Mouse (Mus musculus) MEL (cell line): ENCODE results near the gene Gli3. TPM values are rescaled to one million over a fixed set of nuclear protein-coding genes. Genes with fewer than 3 reads are reported as not detected.

ENCODE experiments used
- DNase-seq: peaks from one replicate; pipeline ENCODE4 v3.0.0; 2011; ENCODE audit warnings: low read depth, low spot score
- H3K27ac ChIP-seq: 2 replicates; pipeline ENCODE4 v1.5.1; 2012; ENCODE audit warnings: low read depth, mild to moderate bottlenecking, control low read depth, low read length, moderate library complexity; ENCODE audit not compliant: control insufficient read depth
- H3K27me3 ChIP-seq, 2 experiments: fragments of 150-350 bp in 1 of 2; sonication (generic) in 1 of 2; 2 replicates each; pipeline ENCODE4 v1.6.1; 2012; ENCODE audit warnings: low read length in 2 of 2, mild to moderate bottlenecking in 2 of 2, improper control_type of control experiment in 1 of 2, moderate library complexity in 1 of 2; ENCODE audit not compliant: insufficient read depth in 2 of 2, control insufficient read depth in 1 of 2
- H3K36me3 ChIP-seq, 2 experiments: 2 replicates each; pipeline ENCODE4 v1.6.1; 2012 to 2014; ENCODE audit warnings: low read length in 2 of 2, improper control_type of control experiment in 1 of 2, inconsistent platforms in 1 of 2, mild to moderate bottlenecking in 1 of 2; ENCODE audit not compliant: insufficient read depth in 2 of 2, control insufficient read depth in 1 of 2
- H3K4me1 ChIP-seq, 2 experiments: fragments of 150-350 bp in 1 of 2; sonication (generic) in 1 of 2; 2 replicates each; pipeline ENCODE4 v1.6.1; 2012; ENCODE audit warnings: low read length in 2 of 2, improper control_type of control experiment in 1 of 2, mild to moderate bottlenecking in 1 of 2; ENCODE audit not compliant: insufficient read depth in 2 of 2, control insufficient read depth in 1 of 2
- H3K4me3 ChIP-seq, 2 experiments: fragments of 150-350 bp in 1 of 2; sonication (generic) in 1 of 2; 2 replicates each; pipeline ENCODE4 v1.5.1; 2012; ENCODE audit warnings: low read depth in 2 of 2, low read length in 2 of 2, mild to moderate bottlenecking in 2 of 2, moderate library complexity in 2 of 2, control low read depth in 1 of 2, improper control_type of control experiment in 1 of 2; ENCODE audit not compliant: control insufficient read depth in 1 of 2, insufficient read depth in 1 of 2
- H3K79me2 ChIP-seq: 2 replicates; pipeline ENCODE4 v1.6.1; 2012; ENCODE audit warnings: mild to moderate bottlenecking, low read length, moderate library complexity; ENCODE audit not compliant: control insufficient read depth, poor library complexity, insufficient read depth
- H3K9ac ChIP-seq: 2 replicates; pipeline ENCODE4 v1.6.1; 2012; ENCODE audit warnings: low read depth, mild to moderate bottlenecking, control low read depth, low read length, moderate library complexity; ENCODE audit not compliant: control insufficient read depth, poor library complexity, severe bottlenecking
- H3K9me3 ChIP-seq: fragments of 150-350 bp; sonication (generic); replicated peaks from 2 replicates; pipeline ENCODE4 v1.6.1; 2012; ENCODE audit warnings: mild to moderate bottlenecking, low read length, improper control_type of control experiment, moderate library complexity; ENCODE audit not compliant: insufficient read depth
- BHLHE40 ChIP-seq: IDR thresholded peaks from 2 replicates; pipeline ENCODE4 v1.6.1; 2012; ENCODE audit warnings: low read depth, mild to moderate bottlenecking, inconsistent platforms, low read length, improper control_type of control experiment, borderline replicate concordance
- CTCF ChIP-seq, 3 experiments: IDR thresholded peaks in 2 of 3; conservative IDR thresholded peaks in 1 of 3; 2 replicates each; pipeline ENCODE4 v1.5.1; 2011 to 2012; ENCODE audit warnings: low read length in 3 of 3, low read depth in 2 of 3, mild to moderate bottlenecking in 2 of 3, improper control_type of control experiment in 1 of 3, inconsistent platforms in 1 of 3, mixed read lengths in 1 of 3, moderate library complexity in 1 of 3; ENCODE audit not compliant: control insufficient read depth in 1 of 3, insufficient read depth in 1 of 3, poor library complexity in 1 of 3, severe bottlenecking in 1 of 3
- EP300 ChIP-seq, 2 experiments: IDR thresholded peaks; 2 replicates each; pipeline ENCODE4 v1.6.1; 2011; ENCODE audit warnings: improper control_type of control experiment in 2 of 2, low read length in 2 of 2, low read depth in 1 of 2, mild to moderate bottlenecking in 1 of 2
- GATA1 ChIP-seq: IDR thresholded peaks from 2 replicates; pipeline ENCODE4 v1.6.1; 2011; ENCODE audit warnings: low read depth, low read length, improper control_type of control experiment
- HCFC1 ChIP-seq: IDR thresholded peaks from 2 replicates; pipeline ENCODE4 v1.6.1; 2012; ENCODE audit warnings: low read depth, mild to moderate bottlenecking, inconsistent platforms, low read length, improper control_type of control experiment, moderate library complexity
- JUND ChIP-seq: IDR thresholded peaks from 2 replicates; pipeline ENCODE4 v1.6.1; 2011; ENCODE audit warnings: low read depth, mild to moderate bottlenecking, improper control_type of control experiment, low read length
- KAT2A ChIP-seq: conservative IDR thresholded peaks from 2 replicates; pipeline ENCODE4 v1.6.1; 2012; ENCODE audit warnings: low read depth, low read length, improper control_type of control experiment, inconsistent platforms
- MAFK ChIP-seq: IDR thresholded peaks from 2 replicates; pipeline ENCODE4 v1.6.1; 2011; ENCODE audit warnings: low read depth, mild to moderate bottlenecking, low read length, improper control_type of control experiment, borderline replicate concordance
- MAZ ChIP-seq: IDR thresholded peaks from 2 replicates; pipeline ENCODE4 v1.6.1; 2012; ENCODE audit warnings: low read depth, mild to moderate bottlenecking, inconsistent platforms, low read length, improper control_type of control experiment
- NRF1 ChIP-seq: IDR thresholded peaks from 2 replicates; pipeline ENCODE4 v1.6.1; 2014; ENCODE audit warnings: low read depth, mild to moderate bottlenecking, inconsistent platforms, low read length, improper control_type of control experiment, moderate library complexity; ENCODE audit not compliant: poor library complexity, insufficient read depth, severe bottlenecking
- POLR2A ChIP-seq, 2 experiments: IDR thresholded peaks; 2 replicates each; pipeline ENCODE4 v1.6.1; 2011 to 2012; ENCODE audit warnings: low read length in 2 of 2, mild to moderate bottlenecking in 2 of 2, control low read depth in 1 of 2, improper control_type of control experiment in 1 of 2, low read depth in 1 of 2, moderate library complexity in 1 of 2; ENCODE audit not compliant: control insufficient read depth in 1 of 2, insufficient read depth in 1 of 2, poor library complexity in 1 of 2
- POLR2AphosphoS2 ChIP-seq: IDR thresholded peaks from 2 replicates; pipeline ENCODE4 v1.6.1; 2011; ENCODE audit warnings: low read length, improper control_type of control experiment
- RAD21 ChIP-seq: IDR thresholded peaks from 2 replicates; pipeline ENCODE4 v1.6.1; 2011; ENCODE audit warnings: mild to moderate bottlenecking, low read depth, low read length, improper control_type of control experiment
- SMC3 ChIP-seq: IDR thresholded peaks from 2 replicates; pipeline ENCODE4 v1.6.1; 2011; ENCODE audit warnings: low read depth, low read length, improper control_type of control experiment
- TBP ChIP-seq: IDR thresholded peaks from 2 replicates; pipeline ENCODE4 v1.8.0; 2011; ENCODE audit warnings: low read depth, low read length, improper control_type of control experiment
- USF1 ChIP-seq: IDR thresholded peaks from 2 replicates; pipeline ENCODE4 v1.6.1; 2014; ENCODE audit warnings: low read depth, mild to moderate bottlenecking, inconsistent platforms, low read length, improper control_type of control experiment, moderate library complexity
- ZKSCAN1 ChIP-seq: IDR thresholded peaks from 2 replicates; pipeline ENCODE4 v1.6.1; 2012; ENCODE audit warnings: low read depth, mild to moderate bottlenecking, inconsistent platforms, low read length, improper control_type of control experiment, moderate library complexity
- ZNF384 ChIP-seq: IDR thresholded peaks from 2 replicates; pipeline ENCODE4 v1.6.1; 2012; ENCODE audit warnings: low read depth, mild to moderate bottlenecking, inconsistent platforms, low read length, improper control_type of control experiment
- polyA plus RNA-seq, 2 experiments: library from polyadenylated mRNA; stranded (reverse) in 1 of 2; unstranded in 1 of 2; fragments of >175 nt in 1 of 2; fragments of >200 nt in 1 of 2; gene quantifications; 2 replicates each; pipeline versions ENCODE4 v1.2.1 to v1.2.4; 2012; ENCODE audit warnings: low replicate concordance in 2 of 2, low read depth in 1 of 2; ENCODE audit not compliant: insufficient read length in 2 of 2, insufficient read depth in 1 of 2, missing spikeins in 1 of 2
- total RNA-seq: library from RNA; depleted of rRNA; stranded (reverse); fragments of 300-350 nt; gene quantifications from 2 replicates; pipeline ENCODE4 v1.2.3, GENCODE M21; 2012

Gli3 gene
- total and polyA plus RNA-seq, 3 experiments, result not detected

DNA sequence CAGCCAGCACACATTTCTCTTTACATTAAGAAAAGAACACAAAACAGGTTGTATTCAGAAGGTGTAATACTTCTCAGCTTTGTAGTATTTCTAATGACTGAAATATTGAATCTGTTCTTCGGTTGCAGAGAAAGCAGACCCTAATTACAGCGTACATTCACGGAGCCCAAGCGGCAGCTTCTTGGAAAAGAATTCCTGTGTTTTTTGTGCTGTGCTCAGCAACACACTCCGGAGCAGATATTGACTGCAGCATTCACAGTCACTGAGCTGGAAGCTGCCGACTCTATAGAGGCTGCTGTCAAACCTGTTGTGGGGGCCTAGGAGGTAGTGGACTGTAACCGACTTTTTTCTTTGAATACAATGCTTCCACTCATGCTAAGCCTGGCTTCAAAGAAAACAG, 158.0 kb downstream of the Gli3 start:
- no peaks in the 10 kb centered on the region for H3K9me3 ChIP-seq
- TF ChIP-seq HCFC1, result no peak
- no peak for TF ChIP-seq EP300 (IDR thresholded peaks at IDR 0.05; ENCODE audit: low read depth in 1 of 2, low read length in 2 of 2)
- no peak for TF ChIP-seq SMC3
- TF ChIP-seq BHLHE40, result no peak
- no peak for TF ChIP-seq GATA1
- TF ChIP-seq MAZ, result no peak
- TF ChIP-seq RAD21, result no peak
- no peak for TF ChIP-seq MAFK
- TF ChIP-seq TBP, result no peak
- no peak for TF ChIP-seq CTCF (IDR thresholded peaks at IDR 0.05 in 2 of 3, conservative IDR thresholded peaks at IDR 0.05 in 1 of 3; ENCODE audit: control insufficient read depth in 1 of 3, insufficient read depth in 1 of 3, low read depth in 2 of 3, low read length in 3 of 3, poor library complexity in 1 of 3, severe bottlenecking in 1 of 3)
- TF ChIP-seq ZKSCAN1, result no peak
- TF ChIP-seq ZNF384, result no peak
- no peak for TF ChIP-seq POLR2AphosphoS2
- TF ChIP-seq POLR2A (IDR thresholded peaks at IDR 0.05; ENCODE audit: control insufficient read depth in 1 of 2, insufficient read depth in 1 of 2, low read depth in 1 of 2, low read length in 2 of 2, poor library complexity in 1 of 2), result no peak
- no peak for TF ChIP-seq JUND
- no peaks in the 10 kb centered on the region for H3K4me1 ChIP-seq
- no peak overlapping the region for H3K9ac ChIP-seq
- no peak overlapping the region for H3K27ac ChIP-seq
- H3K27me3 ChIP-seq, result no peaks in the 10 kb centered on the region
- H3K36me3 ChIP-seq, result no peaks in the 10 kb centered on the region
- H3K4me3 ChIP-seq, result no peak overlapping the region
- no peak for DNase-seq
- H3K79me2 ChIP-seq, result no peaks in the 10 kb centered on the region

DNA sequence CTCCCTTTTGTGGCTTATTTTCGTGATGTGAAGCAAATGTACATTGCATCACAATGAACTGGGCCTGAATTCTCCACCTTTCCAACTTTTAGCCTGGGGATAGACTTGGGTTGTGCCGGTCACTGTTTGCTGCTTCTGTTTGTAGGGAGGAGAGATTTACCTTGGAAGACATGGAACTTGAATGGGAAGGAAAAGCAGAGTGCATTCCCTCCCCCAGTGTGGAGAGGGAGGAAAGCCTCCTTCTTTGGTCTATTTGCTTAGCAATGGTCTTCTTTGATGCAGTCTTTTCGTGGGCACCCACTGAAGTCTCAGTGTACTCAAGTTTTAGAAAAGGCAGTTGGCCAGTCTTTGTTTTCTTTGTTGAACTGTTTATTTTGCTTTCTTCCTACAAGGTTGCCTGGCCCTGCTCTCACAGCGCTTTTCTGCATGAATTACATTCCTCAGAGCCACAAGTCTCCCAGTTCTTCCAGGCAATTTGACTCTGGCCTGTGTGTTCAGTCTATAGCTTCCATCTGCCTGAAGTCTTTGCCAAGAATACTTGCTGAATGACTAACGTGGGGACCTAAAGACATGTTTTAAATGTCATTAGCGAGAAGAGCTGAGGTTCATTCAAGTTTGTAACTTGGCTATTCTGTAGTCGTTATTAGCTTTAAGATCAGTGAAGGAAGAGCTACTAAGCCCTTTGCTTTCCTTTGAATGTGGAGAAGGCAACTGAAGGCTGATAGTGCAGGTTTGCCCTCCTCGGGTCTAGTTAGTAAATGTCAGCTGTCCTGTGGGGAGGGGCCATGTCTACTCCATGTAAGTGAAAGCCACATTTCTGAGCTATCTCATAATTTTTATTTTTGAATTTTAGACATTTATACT, 161.7 kb downstream of the Gli3 start:
- Histone ChIP-seq H3K4me3 (no peak overlapping the region), H3K9me3 (no peaks in the 10 kb centered on the region), H3K9ac (no peak overlapping the region), H3K79me2 (no peaks in the 10 kb centered on the region), H3K27me3 (no peaks in the 10 kb centered on the region), H3K36me3 (no peaks in the 10 kb centered on the region), H3K4me1 (no peaks in the 10 kb centered on the region), H3K27ac (no peak overlapping the region)
- TF ChIP-seq BHLHE40 (no peak), JUND (no peak), ZKSCAN1 (no peak), KAT2A (no peak), POLR2A (IDR thresholded peaks at IDR 0.05; ENCODE audit: control insufficient read depth in 1 of 2, insufficient read depth in 1 of 2, low read depth in 1 of 2, low read length in 2 of 2, poor library complexity in 1 of 2) (no peak), NRF1 (no peak), MAFK (no peak), ZNF384 (no peak), USF1 (no peak)
- no peak for DNase-seq
